Mouse (Mus musculus) lung, adult 2 months (tissue): Measurements from ENCODE around the gene Aip.
A peak's percentile ranks its signal among the peaks of the same experiment; 100 is the strongest.

ENCODE experiments used
- CTCF ChIP-seq: fragments of 200-500 bp; IDR thresholded peaks from 2 replicates; pipeline ENCODE4 v1.5.1; 2011; ENCODE audit warnings: mild to moderate bottlenecking, low read length, control low read depth; ENCODE audit not compliant: insufficient read depth
- POLR2A ChIP-seq: fragments of 200-500 bp; IDR thresholded peaks from 2 replicates; pipeline ENCODE4 v1.6.1; 2011; ENCODE audit warnings: low read depth, mild to moderate bottlenecking, control low read depth, low read length, borderline replicate concordance; ENCODE audit errors: extremely low read depth

- TF ChIP-seq CTCF (no peak), POLR2A (peak; percentile 84)
Measured at GRCm38 (mm10) chr19:4148491-4148806, 22.8 kb upstream of the Aip start, which contains the start of gene Coro1b.
